Mouse (Mus musculus): Measurements from ENCODE around the gene Spata17. TPM values are rescaled to one million over a fixed set of nuclear protein-coding genes. Genes with fewer than 3 reads are reported as not detected.
A peak's percentile ranks its signal among the peaks of the same experiment; 100 is the strongest.
"Not testable (repeated sequence)": the region's sequence is repeated elsewhere in the genome, so short reads cannot be mapped to it uniquely, and the experiment has no call there.

The Spata17 gene
- polyA plus RNA-seq, 1 experiment from 2014 or later: 2.8 TPM

DNA sequence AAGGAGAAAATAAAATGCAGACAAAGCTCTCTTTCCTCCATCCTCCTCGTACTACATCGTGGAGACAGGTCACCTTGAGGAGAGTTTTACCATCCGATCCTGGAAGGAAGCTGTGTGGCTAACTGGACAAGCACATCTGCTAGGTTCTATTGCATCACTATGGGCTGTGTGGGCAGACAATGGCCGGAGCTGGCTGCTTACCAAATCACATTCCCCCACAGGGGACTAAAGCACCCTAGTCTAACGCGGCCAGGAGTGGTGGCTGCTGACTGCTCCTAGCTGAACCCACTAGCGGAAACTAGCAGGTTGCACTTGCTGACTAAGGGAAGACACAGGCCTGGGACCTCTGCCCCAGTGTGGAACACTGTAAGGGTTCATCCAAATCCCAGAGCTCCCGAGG lies 72.3 kb downstream of the Spata17 start:
- Histone ChIP-seq H3K4me1 (replicated peaks; ENCODE audit: control insufficient read depth, insufficient read depth, low read length) (no peaks in the 10 kb centered on the region), H3K9ac (no peak overlapping the region), H3K4me2 (replicated peaks) (no peak overlapping the region), H3K4me3 (replicated peaks; ENCODE audit: low read length) (no peak overlapping the region), H3K27ac (no peak overlapping the region), H3K9me3 (ENCODE audit: control insufficient read depth, low read length) (no peaks in the 10 kb centered on the region), H3K36me3 (replicated peaks; ENCODE audit: control insufficient read depth, insufficient read depth) (no peaks in the 10 kb centered on the region), H3K27me3 (ENCODE audit: control insufficient read depth, insufficient read depth, low read length) (no peaks in the 10 kb centered on the region)
- ATAC-seq (ENCODE audit: low FRiP score) (no peak), DNase-seq (ENCODE audit: low spot score) (no peak)
- WGBS: 71% methylated on average over 8 of the region's 8 CpGs

GRCm38 (mm10) chr1:187137426-187137825 lies 77.8 kb downstream of the Spata17 start:
- no peaks in the 10 kb centered on the region for H3K36me3 ChIP-seq (replicated peaks; ENCODE audit: control insufficient read depth, insufficient read depth)
- H3K27me3 ChIP-seq (ENCODE audit: control insufficient read depth, insufficient read depth, low read length): no peaks in the 10 kb centered on the region
- DNase-seq (ENCODE audit: low spot score): peak; percentile 81
- no peak overlapping the region for H3K4me3 ChIP-seq (replicated peaks; ENCODE audit: low read length)
- no peaks in the 10 kb centered on the region for H3K4me1 ChIP-seq (replicated peaks; ENCODE audit: control insufficient read depth, insufficient read depth, low read length)
- H3K9ac ChIP-seq: no peak overlapping the region
- WGBS: 34% methylated on average over 6 of the region's 6 CpGs
- no peak overlapping the region for H3K27ac ChIP-seq
- no peaks in the 10 kb centered on the region for H3K9me3 ChIP-seq (ENCODE audit: control insufficient read depth, low read length)
- no peak overlapping the region for H3K4me2 ChIP-seq (replicated peaks)
- no peak for ATAC-seq (ENCODE audit: low FRiP score)

- Histone ChIP-seq H3K4me2 (replicated peaks) (no peak overlapping the region), H3K27ac (no peak overlapping the region), H3K4me3 (replicated peaks; ENCODE audit: low read length) (no peak overlapping the region), H3K36me3 (replicated peaks; ENCODE audit: control insufficient read depth, insufficient read depth) (no peaks in the 10 kb centered on the region), H3K9me3 (ENCODE audit: control insufficient read depth, low read length) (no peaks in the 10 kb centered on the region), H3K4me1 (replicated peaks; ENCODE audit: control insufficient read depth, insufficient read depth, low read length) (no peaks in the 10 kb centered on the region), H3K9ac (no peak overlapping the region), H3K27me3 (ENCODE audit: control insufficient read depth, insufficient read depth, low read length) (no peaks in the 10 kb centered on the region)
- DNase-seq (ENCODE audit: low spot score) (no peak), ATAC-seq (ENCODE audit: low FRiP score) (no peak)
- 53% methylated on average over 6 of the region's 6 CpGs for WGBS
Measured at GRCm38 (mm10) chr1:187135887-187136286, 79.4 kb downstream of the Spata17 start.

- Histone ChIP-seq H3K36me3 (replicated peaks; ENCODE audit: control insufficient read depth, insufficient read depth) (no peaks in the 10 kb centered on the region), H3K27ac (no peak overlapping the region), H3K27me3 (ENCODE audit: control insufficient read depth, insufficient read depth, low read length) (no peaks in the 10 kb centered on the region), H3K4me1 (replicated peaks; ENCODE audit: control insufficient read depth, insufficient read depth, low read length) (no peaks in the 10 kb centered on the region), H3K4me2 (replicated peaks) (no peak overlapping the region), H3K9me3 (ENCODE audit: control insufficient read depth, low read length) (no peaks in the 10 kb centered on the region), H3K9ac (no peak overlapping the region), H3K4me3 (replicated peaks; ENCODE audit: low read length) (no peak overlapping the region)
- no peak for ATAC-seq (ENCODE audit: low FRiP score)
- 68% methylated on average over 6 of the region's 6 CpGs for WGBS
- DNase-seq (ENCODE audit: low spot score): no peak
Measured at GRCm38 (mm10) chr1:187133841-187134240, 81.4 kb downstream of the Spata17 start.

DNA sequence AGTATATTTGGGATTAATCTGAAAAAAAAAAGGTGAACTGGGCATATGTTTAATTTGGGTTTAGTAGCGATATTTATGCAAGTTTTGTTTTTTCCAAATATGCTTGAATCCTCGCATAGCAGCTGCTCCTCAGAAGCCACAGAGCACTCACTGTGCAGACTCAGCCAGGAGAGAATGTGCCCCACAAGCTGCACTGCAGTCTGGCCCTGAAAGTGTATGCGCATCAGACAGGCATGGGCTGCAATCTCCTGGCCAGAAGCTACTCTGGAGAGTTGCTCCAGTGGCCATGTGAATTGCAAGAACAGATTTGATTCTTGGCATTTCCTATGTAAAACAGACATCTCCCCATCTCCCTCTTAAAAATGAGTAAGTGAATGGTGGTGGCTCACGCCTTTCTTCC lies 82.9 kb downstream of the Spata17 start:
- WGBS: 89% methylated on average over 4 of the region's 4 CpGs
- H3K4me1 ChIP-seq (replicated peaks; ENCODE audit: control insufficient read depth, insufficient read depth, low read length): no peaks in the 10 kb centered on the region
- H3K27ac ChIP-seq: no peak overlapping the region
- DNase-seq (ENCODE audit: low spot score) (no peak), ATAC-seq (ENCODE audit: low FRiP score) (no peak)
- H3K9ac ChIP-seq: no peak overlapping the region
- no peak overlapping the region for H3K4me3 ChIP-seq (replicated peaks; ENCODE audit: low read length)
- no peaks in the 10 kb centered on the region for H3K27me3 ChIP-seq (ENCODE audit: control insufficient read depth, insufficient read depth, low read length)
- H3K9me3 ChIP-seq (ENCODE audit: control insufficient read depth, low read length): no peaks in the 10 kb centered on the region
- H3K36me3 ChIP-seq (replicated peaks; ENCODE audit: control insufficient read depth, insufficient read depth): no peaks in the 10 kb centered on the region
- H3K4me2 ChIP-seq (replicated peaks): no peak overlapping the region

DNA sequence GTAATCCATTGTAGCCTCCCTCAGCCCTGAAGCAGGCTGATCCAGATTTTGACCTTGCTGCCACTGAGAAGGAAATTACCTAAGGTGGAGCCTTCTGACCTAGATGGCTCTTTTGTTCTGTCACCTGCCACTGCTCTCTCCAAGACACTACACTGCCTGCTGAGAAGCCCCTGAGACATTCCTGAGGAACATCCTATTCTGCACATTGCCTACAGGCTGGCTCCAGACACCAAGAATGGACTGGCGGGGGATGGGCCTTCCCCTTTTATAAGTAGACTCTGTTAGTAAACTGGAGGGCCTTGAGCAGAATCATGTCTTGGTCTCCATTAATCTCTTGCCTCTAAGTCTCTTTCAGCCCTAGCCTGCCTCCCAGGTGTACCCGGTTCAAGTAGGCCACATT lies 87.7 kb downstream of the Spata17 start:
- not testable (repeated sequence) for H3K4me1 ChIP-seq (replicated peaks; ENCODE audit: control insufficient read depth, insufficient read depth, low read length); H3K9ac ChIP-seq

DNA sequence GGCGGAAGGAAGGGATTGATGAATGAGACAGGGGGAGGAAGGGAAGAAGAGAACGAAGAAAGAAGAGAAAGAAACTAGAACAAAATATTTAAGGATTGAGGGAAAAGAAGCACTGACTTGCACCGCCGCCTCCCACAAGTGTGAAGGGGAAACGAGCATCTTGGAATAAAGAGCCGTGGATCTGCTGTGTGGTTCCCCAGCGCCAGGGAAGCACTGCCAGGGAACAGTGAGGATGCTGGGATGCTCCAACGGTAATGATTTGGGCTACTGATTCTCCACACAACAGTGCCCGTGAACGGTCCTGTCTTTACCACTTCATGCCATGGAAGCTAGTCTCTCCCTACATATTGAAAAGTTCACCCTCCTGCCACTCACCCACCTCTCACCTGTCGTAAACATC lies 89.5 kb downstream of the Spata17 start:
- no peaks in the 10 kb centered on the region for H3K4me1 ChIP-seq (replicated peaks; ENCODE audit: control insufficient read depth, insufficient read depth, low read length)
- no peak overlapping the region for H3K27ac ChIP-seq
- no peaks in the 10 kb centered on the region for H3K27me3 ChIP-seq (ENCODE audit: control insufficient read depth, insufficient read depth, low read length)
- ATAC-seq (ENCODE audit: low FRiP score): no peak
- no peak overlapping the region for H3K9ac ChIP-seq
- H3K36me3 ChIP-seq (replicated peaks; ENCODE audit: control insufficient read depth, insufficient read depth): no peaks in the 10 kb centered on the region
- DNase-seq (ENCODE audit: low spot score): no peak
- no peaks in the 10 kb centered on the region for H3K9me3 ChIP-seq (ENCODE audit: control insufficient read depth, low read length)
- H3K4me2 ChIP-seq (replicated peaks): no peak overlapping the region
- no peak overlapping the region for H3K4me3 ChIP-seq (replicated peaks; ENCODE audit: low read length)
- WGBS: 85% methylated on average over 11 of the region's 11 CpGs

More for the DNA sequence above, 87.7 kb downstream of the Spata17 start:
- not testable (repeated sequence) for H3K27ac ChIP-seq; H3K9me3 ChIP-seq (ENCODE audit: control insufficient read depth, low read length); DNase-seq (ENCODE audit: low spot score); ATAC-seq (ENCODE audit: low FRiP score); H3K4me3 ChIP-seq (replicated peaks; ENCODE audit: low read length); H3K4me2 ChIP-seq (replicated peaks); H3K27me3 ChIP-seq (ENCODE audit: control insufficient read depth, insufficient read depth, low read length); H3K36me3 ChIP-seq (replicated peaks; ENCODE audit: control insufficient read depth, insufficient read depth)
- 95% methylated on average over 2 of the region's 2 CpGs for WGBS

DNA sequence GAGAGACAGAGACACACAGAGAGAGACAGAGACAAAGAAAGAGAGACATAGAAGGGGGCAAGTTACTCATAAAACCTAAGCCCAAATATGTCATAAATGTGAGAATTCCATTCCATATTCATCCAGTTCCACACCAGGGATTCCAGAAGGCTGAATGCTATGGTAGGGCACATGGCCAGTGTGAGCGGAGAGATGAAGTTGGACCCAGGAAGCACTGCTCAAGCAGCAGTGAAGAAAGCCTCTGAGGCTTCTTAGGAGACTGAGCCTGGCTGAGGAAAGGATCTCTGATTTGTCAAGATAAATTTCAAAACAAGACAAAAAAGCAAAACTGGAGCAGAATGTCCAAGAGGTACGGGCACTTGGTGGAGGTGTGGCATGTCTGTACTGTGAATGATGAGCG lies 90.3 kb downstream of the Spata17 start:
- 77% methylated on average over 3 of the region's 3 CpGs for WGBS
- H3K36me3 ChIP-seq (replicated peaks; ENCODE audit: control insufficient read depth, insufficient read depth): no peaks in the 10 kb centered on the region
- H3K9ac ChIP-seq: no peak overlapping the region
- ATAC-seq (ENCODE audit: low FRiP score) (no peak), DNase-seq (ENCODE audit: low spot score) (no peak)
- no peak overlapping the region for H3K4me3 ChIP-seq (replicated peaks; ENCODE audit: low read length)
- H3K27ac ChIP-seq: no peak overlapping the region
- no peaks in the 10 kb centered on the region for H3K9me3 ChIP-seq (ENCODE audit: control insufficient read depth, low read length)
- H3K4me2 ChIP-seq (replicated peaks): no peak overlapping the region
- no peaks in the 10 kb centered on the region for H3K27me3 ChIP-seq (ENCODE audit: control insufficient read depth, insufficient read depth, low read length)
- no peaks in the 10 kb centered on the region for H3K4me1 ChIP-seq (replicated peaks; ENCODE audit: control insufficient read depth, insufficient read depth, low read length)

DNA sequence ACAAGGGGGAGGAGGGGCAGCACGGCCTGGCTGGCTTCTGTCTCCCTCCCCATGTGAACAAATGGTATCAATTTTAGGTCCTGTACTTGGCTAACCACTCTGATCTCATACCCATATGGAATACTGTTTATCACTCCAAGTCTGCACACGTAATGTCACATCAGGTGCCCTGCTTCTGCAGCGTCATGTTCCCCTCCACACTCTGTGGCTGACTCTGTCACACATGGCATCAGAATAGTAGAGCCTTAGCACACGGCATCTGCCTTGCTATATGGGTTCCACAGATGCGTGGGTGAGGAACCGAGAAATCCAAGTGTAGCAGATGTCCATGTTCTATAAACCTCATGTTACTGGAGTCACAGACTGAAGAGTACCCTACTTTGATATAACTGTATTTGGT lies 96.0 kb downstream of the Spata17 start:
- WGBS: 95% methylated on average over 6 of the region's 6 CpGs
- no peaks in the 10 kb centered on the region for H3K27me3 ChIP-seq (ENCODE audit: control insufficient read depth, insufficient read depth, low read length)
- no peak overlapping the region for H3K9ac ChIP-seq
- ATAC-seq (ENCODE audit: low FRiP score): no peak
- no peak for DNase-seq (ENCODE audit: low spot score)
- H3K9me3 ChIP-seq (ENCODE audit: control insufficient read depth, low read length): no peaks in the 10 kb centered on the region
- no peaks in the 10 kb centered on the region for H3K36me3 ChIP-seq (replicated peaks; ENCODE audit: control insufficient read depth, insufficient read depth)
- no peak overlapping the region for H3K4me2 ChIP-seq (replicated peaks)
- H3K4me1 ChIP-seq (replicated peaks; ENCODE audit: control insufficient read depth, insufficient read depth, low read length): no peaks in the 10 kb centered on the region
- no peak overlapping the region for H3K27ac ChIP-seq
- no peak overlapping the region for H3K4me3 ChIP-seq (replicated peaks; ENCODE audit: low read length)

- 86% methylated on average over 6 of the region's 6 CpGs for WGBS
- no peak overlapping the region for H3K4me3 ChIP-seq (replicated peaks; ENCODE audit: low read length)
Measured at GRCm38 (mm10) chr1:187118108-187118507, 97.2 kb downstream of the Spata17 start.

More at GRCm38 (mm10) chr1:187118108-187118507, 97.2 kb downstream of the Spata17 start:
- no peak for DNase-seq (ENCODE audit: low spot score)
- Histone ChIP-seq H3K4me1 (replicated peaks; ENCODE audit: control insufficient read depth, insufficient read depth, low read length) (no peaks in the 10 kb centered on the region), H3K27ac (no peak overlapping the region), H3K36me3 (replicated peaks; ENCODE audit: control insufficient read depth, insufficient read depth) (no peaks in the 10 kb centered on the region), H3K9ac (no peak overlapping the region), H3K9me3 (ENCODE audit: control insufficient read depth, low read length) (no peaks in the 10 kb centered on the region), H3K27me3 (ENCODE audit: control insufficient read depth, insufficient read depth, low read length) (no peaks in the 10 kb centered on the region), H3K4me2 (replicated peaks) (no peak overlapping the region)
- ATAC-seq (ENCODE audit: low FRiP score): no peak
